Mouse (Mus musculus): ENCODE data around the gene Vapa. TPM values are rescaled to one million over a fixed set of nuclear protein-coding genes. Genes with fewer than 3 reads are reported as not detected.
"Not testable (repeated sequence)": the region's sequence is repeated elsewhere in the genome, so short reads cannot be mapped to it uniquely, and the experiment has no call there.

The Vapa gene
- total RNA-seq, 2 experiments from 2014 or later, result 147 to 195 TPM

GRCm38 (mm10) chr17:65571866-65572265, 41.5 kb downstream of the Vapa start:
- no peak for ATAC-seq (replicated peaks; ENCODE audit: poor library complexity)

GRCm38 (mm10) chr17:65571466-65571865, 41.9 kb downstream of the Vapa start:
- no peak for ATAC-seq (replicated peaks; ENCODE audit: poor library complexity)

GRCm38 (mm10) chr17:65564189-65564588, 49.2 kb downstream of the Vapa start:
- no peak for ATAC-seq (replicated peaks; ENCODE audit: poor library complexity)

- no peak for ATAC-seq (replicated peaks; ENCODE audit: poor library complexity)
These were observed 50.0 kb downstream of the Vapa start for GRCm38 (mm10) chr17:65563345-65563744.

- ATAC-seq (replicated peaks; ENCODE audit: poor library complexity), result peak; percentile 47
These were observed 50.6 kb downstream of the Vapa start for GRCm38 (mm10) chr17:65562761-65563160.

- peak; percentile 34 for ATAC-seq (replicated peaks; ENCODE audit: poor library complexity)
These were observed 51.9 kb downstream of the Vapa start for GRCm38 (mm10) chr17:65561361-65562015.

- ATAC-seq (replicated peaks; ENCODE audit: poor library complexity), result peak; percentile 76
These were observed 54.1 kb downstream of the Vapa start for GRCm38 (mm10) chr17:65559273-65559672.

GRCm38 (mm10) chr17:65558788-65559187, 54.6 kb downstream of the Vapa start:
- no peak for ATAC-seq (replicated peaks; ENCODE audit: poor library complexity)

- ATAC-seq (replicated peaks; ENCODE audit: poor library complexity), result peak; percentile 42
These were observed 55.1 kb downstream of the Vapa start for GRCm38 (mm10) chr17:65558217-65558616.

- peak; percentile 62 for ATAC-seq (replicated peaks; ENCODE audit: poor library complexity)
These were observed 56.1 kb downstream of the Vapa start for GRCm38 (mm10) chr17:65557212-65557611.

GRCm38 (mm10) chr17:65556798-65557197, 56.6 kb downstream of the Vapa start:
- no peak for ATAC-seq (replicated peaks; ENCODE audit: poor library complexity)

- ATAC-seq (replicated peaks; ENCODE audit: poor library complexity), result no peak
These were observed 60.8 kb downstream of the Vapa start for GRCm38 (mm10) chr17:65552426-65552997.

- no peak for ATAC-seq (replicated peaks; ENCODE audit: poor library complexity)
These were observed 63.0 kb downstream of the Vapa start for GRCm38 (mm10) chr17:65550357-65550756.

GRCm38 (mm10) chr17:65548698-65549365, 64.5 kb downstream of the Vapa start:
- ATAC-seq (replicated peaks; ENCODE audit: poor library complexity), result no peak

- ATAC-seq (replicated peaks; ENCODE audit: poor library complexity), result peak; percentile 57
These were observed 67.1 kb downstream of the Vapa start for GRCm38 (mm10) chr17:65546221-65546620.

- ATAC-seq (replicated peaks; ENCODE audit: poor library complexity), result peak; percentile 70
These were observed 72.7 kb downstream of the Vapa start, which contains the start of gene Tmem232 for GRCm38 (mm10) chr17:65540441-65541272. Gene Tmem232, minus strand, starts transcription at chr17:65540782.

GRCm38 (mm10) chr17:65536156-65536555, 77.2 kb downstream of the Vapa start:
- ATAC-seq (replicated peaks; ENCODE audit: poor library complexity), result peak; percentile 87

- not testable (repeated sequence) for ATAC-seq (replicated peaks; ENCODE audit: poor library complexity)
These were observed 81.0 kb downstream of the Vapa start for GRCm38 (mm10) chr17:65532381-65532780.

All from megakaryocyte progenitor cell, adult 5-6 weeks (primary cell).